Mouse (Mus musculus): Measurements from ENCODE around the gene Ptprcap.

- TF ChIP-seq CTCF (IDR thresholded peaks at IDR 0.05; ENCODE audit: borderline replicate concordance, control insufficient read depth, extremely low read depth, insufficient read depth, low read length, poor library complexity) (no peak), POLR2A (IDR thresholded peaks at IDR 0.05; ENCODE audit: control insufficient read depth, extremely low read depth, insufficient read depth, low read length, poor library complexity) (no peak)
Observed at GRCm38 (mm10) chr19:4183689-4184088, 30.3 kb downstream of the Ptprcap start.

Measured in thymus, adult 2 months (tissue).